Mouse (Mus musculus) brain, embryonic 18.5 days (tissue): ENCODE measurements around the gene Olfr1184.
"Not testable (repeated sequence)": the region's sequence is repeated elsewhere in the genome, so short reads cannot be mapped to it uniquely, and the experiment has no call there.

Source experiments
- DNase-seq: peaks from one replicate; pipeline ENCODE4 v3.0.0-alpha.2; 2012; ENCODE audit warnings: low read depth, low spot score

Olfr1184 gene

DNA sequence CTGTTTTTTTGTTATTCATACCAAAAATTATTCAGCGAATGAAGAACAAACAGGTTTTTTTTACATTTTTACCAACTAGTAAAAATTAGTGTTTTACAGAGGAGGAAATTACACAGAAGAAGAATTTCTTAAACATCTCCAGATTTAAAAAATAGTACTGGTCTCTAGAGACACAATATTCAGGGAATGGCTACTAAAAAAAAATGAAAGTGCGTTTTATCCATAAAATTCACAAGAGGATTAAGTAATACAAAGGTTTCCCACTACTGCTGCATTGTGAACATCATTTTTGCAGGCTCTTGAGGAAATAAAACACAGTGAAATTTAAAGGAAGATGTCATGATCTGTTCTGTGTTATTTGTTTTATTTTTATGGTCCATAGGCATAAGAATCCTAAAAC lies at the start of gene Olfr1184:
Gene Olfr1184 (plus strand): TSS at position 301 of the 400 bp plus-strand sequence.
- no peak for DNase-seq

DNA sequence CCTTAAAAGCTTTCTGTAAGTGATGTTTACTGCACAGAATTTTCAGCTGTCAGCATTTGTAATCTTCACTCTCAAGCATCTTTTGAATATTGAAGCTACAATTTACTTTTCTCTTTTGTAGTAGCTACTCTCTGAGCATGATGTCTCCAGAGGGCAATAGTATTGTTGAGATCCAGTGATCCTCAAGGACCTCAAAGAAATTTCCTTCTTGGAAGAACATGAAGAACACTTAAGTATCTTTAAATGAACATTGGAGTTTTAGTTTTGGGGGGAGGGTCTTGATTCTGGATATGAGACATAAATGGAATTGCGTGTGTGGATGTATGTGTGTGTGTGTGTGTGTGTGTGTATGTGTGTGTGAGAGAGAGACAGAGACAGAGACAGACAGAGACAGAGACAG lies 34.4 kb upstream of the Olfr1184 start, which contains the start of gene Gm13757:
Gene Gm13757 (minus strand): TSS at position 101 of the 400 bp plus-strand sequence.
- DNase-seq = no peak

DNA sequence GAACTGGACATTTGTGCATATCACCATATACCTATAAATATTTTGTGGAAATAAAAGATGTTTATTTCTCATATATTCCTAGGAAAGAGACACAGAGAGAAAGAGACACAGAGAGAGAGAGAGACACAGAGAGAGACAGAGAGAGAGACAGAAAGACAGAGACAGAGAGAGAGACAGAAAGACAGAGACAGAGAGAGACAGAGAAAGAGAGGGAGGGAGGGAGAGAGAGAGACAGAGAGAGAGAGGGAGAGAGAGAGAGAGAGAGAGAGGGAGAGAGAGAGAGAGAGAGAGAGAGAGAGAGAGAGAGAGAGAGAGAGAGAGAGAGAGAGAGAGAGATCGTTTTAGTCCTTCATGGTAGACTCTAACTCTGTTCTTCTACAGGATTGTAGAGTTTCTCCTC lies 28.8 kb upstream of the Olfr1184 start, which contains the start of gene Olfr1183:
Gene Olfr1183 (plus strand): TSS at position 301 of the 400 bp plus-strand sequence.
- DNase-seq = not testable (repeated sequence)

DNA sequence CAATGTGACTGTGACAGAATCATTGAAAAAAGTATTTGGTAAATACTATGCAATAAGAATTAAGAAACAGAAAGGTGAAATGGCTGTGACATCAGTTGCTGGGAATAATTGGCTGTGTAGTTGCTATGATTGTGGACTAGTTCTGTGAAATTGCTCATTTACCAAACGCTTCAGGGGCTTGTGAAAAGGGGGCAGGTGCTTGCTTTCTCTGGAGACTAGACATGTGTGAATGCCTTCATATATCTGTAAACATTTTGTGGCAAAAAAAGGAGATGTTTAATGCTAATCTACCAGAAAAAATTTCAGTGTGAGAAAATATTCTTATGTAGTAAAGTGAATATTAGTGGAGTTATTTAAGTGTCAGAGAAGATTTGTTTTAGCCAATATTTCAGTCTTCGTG lies 9.6 kb downstream of the Olfr1184 start, which contains the start of gene Olfr1185-ps1:
Gene Olfr1185-ps1 (plus strand): TSS at position 301 of the 400 bp plus-strand sequence.
- no peak for DNase-seq

DNA sequence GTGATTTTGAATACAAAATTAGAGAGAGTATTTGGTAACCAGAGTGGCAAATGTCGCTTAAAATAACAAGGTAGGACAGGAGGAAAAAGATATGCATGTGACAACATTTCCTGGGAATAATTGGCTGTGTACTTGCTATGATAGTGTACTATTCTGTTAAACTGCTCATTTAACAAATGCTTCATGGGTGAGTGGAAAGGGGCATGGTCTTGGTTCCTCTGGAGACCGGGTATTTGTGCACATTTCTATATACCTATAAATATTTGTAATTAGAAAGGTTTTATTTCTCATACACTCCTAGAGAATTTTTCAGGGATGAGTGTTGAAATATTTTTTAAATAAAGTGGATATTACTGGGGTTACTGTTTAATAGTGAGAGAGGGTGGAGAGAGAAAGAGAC lies 34.9 kb downstream of the Olfr1184 start, which contains the start of gene Olfr1186:
Gene Olfr1186 (plus strand): TSS at position 301 of the 400 bp plus-strand sequence.
- no peak for DNase-seq

DNA sequence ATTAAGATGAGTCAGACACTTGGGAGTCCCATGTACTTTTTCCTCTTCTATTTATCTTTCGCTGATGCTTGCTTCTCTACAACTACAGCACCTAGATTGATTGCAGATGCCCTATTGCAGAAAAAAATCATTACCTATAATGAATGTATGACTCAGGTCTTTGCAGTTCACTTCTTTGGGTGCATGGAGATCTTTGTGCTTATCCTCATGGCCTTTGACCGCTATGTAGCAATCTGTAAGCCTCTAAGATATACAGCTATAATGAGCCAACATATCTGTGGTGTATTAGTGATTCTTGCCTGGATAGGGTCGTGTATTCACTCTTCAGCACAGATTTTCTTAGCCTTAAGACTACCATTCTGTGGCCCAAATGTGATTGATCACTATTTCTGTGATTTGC lies 42.3 kb downstream of the Olfr1184 start:
- DNase-seq = no peak
